Mouse (Mus musculus): ENCODE measurements around the gene Hs6st3.

Hs6st3 gene

GRCm38 (mm10) chr14:119908032-119908675 is 770.0 kb downstream of the Hs6st3 start:
- DNase-seq (ENCODE audit: low spot score): no peak

- no peak for DNase-seq (ENCODE audit: low spot score)
These were observed 776.4 kb downstream of the Hs6st3 start for GRCm38 (mm10) chr14:119914508-119914907.

GRCm38 (mm10) chr14:119918281-119919034 is 780.3 kb downstream of the Hs6st3 start:
- no peak for DNase-seq (ENCODE audit: low spot score)

- no peak for DNase-seq (ENCODE audit: low spot score)
These were observed 781.0 kb downstream of the Hs6st3 start for GRCm38 (mm10) chr14:119919177-119919576.

All from ovary, postnatal 10 days (tissue).